Mouse (Mus musculus) kidney, postnatal 10 days (tissue): Measurements from ENCODE around the gene Nat8l.
A peak's percentile ranks its signal among the peaks of the same experiment; 100 is the strongest.
"Not testable (repeated sequence)": the region's sequence is repeated elsewhere in the genome, so short reads cannot be mapped to it uniquely, and the experiment has no call there.

Source experiments
- DNase-seq: peaks from one replicate; pipeline ENCODE4 v3.0.0; 2021; ENCODE audit warnings: mixed read lengths

The Nat8l gene

DNA sequence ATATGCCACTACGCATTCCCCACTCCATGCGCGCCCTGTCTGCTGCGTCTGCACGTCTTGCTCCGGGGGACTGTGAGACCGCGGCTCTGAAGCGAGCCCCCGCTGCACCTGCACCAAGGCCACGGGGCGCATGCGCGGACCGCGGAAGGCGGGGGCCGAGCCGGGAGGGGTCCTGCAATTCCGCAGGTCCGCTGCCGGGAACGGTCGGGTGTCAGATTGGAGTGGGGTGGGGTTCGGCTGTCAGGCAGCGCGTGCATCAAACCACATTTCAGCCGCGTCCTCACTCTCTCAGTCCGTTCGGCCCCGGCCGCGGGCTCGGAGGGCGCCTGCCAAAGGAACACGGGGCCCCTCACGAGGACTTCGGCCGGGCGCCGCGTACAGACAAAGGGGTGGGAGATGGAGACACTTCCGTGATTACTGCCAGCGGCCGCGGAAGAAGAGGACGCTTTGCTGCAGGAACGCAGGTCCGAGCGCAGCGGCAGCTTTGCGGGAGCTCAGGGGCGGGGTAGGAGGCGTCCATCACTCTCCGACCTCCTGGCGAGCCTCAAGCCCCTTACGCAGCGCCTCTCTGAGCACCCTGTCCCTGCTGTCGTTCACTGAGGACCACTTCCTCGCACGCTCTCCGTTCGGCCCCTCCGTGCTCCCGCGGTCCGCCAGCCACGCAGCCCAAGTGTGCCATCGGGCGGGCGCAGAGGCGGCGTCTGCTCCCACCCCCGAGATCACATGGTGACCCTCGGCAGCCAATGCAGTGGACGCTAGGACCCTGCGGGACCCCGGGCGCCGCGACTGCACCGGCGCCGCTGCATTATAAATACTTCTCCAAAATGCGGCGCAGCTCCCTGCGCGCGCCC is at the start of gene Nat8l:
TSS of gene Nat8l (plus strand) at position 142 of the 851 bp plus-strand sequence.
- peak; percentile 59 for DNase-seq

DNA sequence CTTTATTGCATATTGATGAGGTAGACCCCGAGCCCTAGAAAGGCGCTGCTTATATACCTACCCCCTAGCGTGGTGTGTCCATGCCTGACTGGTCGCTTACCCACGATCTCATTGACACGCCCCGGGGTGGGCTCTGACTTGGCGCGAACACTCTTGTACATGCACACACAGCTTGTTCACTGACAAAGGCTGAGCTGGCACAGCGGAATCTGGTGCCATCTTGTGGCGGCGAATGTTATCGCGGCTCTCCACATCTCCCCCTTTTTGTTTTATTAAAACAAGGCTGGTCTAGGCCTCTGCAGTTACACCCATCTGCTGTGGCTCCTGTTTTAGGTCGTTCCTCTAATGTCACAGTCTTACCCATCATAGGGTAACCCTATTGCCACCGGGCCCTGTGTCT is 48.7 kb upstream of the Nat8l start:
- not testable (repeated sequence) for DNase-seq

DNA sequence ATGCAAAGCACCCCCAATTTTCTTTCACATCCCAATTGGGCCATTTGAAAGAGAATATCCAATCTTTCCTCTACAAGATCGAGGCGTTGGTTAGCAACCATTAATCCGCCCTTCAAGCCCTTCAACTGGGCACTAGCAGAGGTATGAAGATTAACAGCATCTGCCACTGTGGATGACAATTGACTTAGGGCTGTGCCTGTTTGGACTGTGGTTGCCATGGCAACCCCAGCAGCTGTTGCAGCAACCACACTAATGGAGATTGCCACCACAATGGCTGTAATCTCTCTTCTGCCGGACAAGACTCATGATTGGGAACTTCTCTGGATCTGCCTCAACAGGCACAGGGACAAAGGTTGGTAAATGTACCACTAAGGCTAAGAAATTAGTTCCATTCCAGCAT is 47.5 kb upstream of the Nat8l start:
- DNase-seq: no peak

DNA sequence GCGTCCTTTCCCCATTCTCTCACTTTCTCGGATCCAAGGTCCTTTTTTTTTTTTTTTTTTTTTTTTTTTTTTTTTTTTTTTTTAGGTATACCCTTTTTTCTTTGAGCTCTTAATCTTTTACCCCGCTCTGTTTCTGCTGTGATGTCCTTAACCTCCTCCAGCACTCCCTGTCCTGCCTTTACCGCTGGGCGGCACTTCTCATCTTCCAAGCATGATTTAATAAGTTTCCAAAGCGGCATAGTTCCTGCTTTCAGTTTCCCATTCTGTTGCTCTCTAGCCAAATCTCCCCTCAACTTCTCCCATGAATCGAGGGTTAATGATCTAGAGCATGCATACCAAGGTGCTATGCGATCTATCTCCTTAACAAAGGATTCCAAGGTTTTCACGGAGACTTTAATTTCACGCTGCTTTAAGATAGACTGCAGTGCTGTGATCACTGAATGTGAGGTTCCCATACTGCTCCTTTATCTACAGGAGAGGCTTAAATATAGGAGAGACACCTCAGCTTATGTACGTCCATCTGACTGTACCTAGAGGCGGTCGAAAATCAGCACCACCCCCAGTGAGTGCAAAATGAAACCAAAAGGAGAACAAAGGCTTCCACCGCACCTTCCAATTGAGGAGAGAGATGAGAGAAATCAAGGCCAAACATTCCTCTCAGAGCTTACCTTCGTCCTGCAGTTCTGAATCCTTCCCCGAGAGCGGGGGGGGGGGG is 42.2 kb upstream of the Nat8l start:
- no peak for DNase-seq

DNA sequence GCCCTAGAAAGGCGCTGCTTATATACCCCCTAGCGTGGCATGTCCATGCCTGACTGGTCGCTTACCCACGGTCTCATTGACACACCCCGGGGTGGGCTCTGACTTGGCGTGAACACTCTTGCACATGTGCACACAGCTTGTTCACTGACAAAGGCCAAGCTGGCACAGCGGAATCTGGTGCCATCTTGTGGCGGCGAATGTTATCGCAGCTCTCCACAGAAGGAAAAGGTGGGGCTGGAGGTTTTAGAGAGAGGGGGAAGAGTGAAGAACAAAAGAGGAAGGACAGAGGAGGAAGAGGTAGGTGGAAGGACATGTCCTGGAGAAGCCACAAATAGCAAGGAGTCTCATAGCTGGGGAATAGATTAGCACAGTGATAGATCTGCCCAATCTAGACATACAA is 41.4 kb upstream of the Nat8l start:
- peak; percentile 79 for DNase-seq

DNA sequence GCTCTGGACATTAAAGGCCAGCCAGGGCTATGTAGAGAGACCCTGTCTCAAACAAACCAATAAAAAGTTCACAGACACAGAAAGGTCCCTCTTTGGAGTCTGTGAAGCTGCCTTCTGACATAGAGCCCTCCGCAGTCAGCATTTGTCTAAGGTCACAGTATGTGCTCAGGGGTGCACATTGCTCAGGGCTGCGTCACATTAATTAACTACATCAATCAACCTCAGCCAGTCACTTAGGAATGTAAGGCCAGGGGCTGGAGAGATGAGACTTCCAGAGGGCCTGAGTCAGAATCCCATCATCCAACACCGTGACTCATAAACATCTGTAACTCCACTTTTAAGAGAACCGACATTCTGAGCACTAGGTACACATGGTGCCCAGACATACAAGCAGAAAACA is 39.9 kb upstream of the Nat8l start:
- DNase-seq: no peak

DNA sequence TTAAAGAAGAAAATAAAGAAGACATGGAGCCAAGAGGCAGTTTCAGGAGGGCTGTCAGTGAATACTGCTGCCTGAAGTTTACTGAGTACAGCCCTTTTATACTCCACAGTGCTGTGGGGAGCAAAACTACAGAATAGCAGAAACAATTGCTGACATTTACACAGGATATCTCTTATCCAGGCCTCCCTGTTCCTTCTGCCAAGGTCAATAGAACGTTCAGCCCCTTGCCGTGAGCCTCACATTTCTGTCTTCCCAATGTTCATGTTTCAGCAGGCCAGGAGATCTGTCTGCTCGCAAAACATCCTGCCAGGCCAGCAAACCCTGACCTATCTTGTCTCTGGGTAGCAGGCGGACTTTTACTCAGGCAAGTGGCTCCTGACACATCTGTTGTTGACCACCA is 36.4 kb upstream of the Nat8l start:
- no peak for DNase-seq

DNA sequence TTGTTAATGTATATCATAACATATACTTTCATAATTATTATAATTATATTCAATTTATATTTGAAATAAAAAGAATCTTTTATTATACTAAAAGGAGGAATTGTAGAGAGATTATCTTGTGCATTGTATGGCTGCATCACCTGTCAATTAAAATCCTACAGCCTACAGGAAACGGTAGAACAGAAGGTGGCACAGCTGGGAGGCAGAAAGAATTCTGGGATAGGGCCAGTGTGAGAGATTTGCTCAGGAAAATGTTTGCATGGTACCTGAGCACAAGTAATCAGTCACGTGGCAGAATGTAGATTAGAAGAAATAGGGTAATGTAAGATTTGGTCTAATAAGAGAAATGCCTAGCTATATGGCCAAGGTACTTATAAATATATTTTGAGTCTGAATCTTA is 21.0 kb upstream of the Nat8l start:
- no peak for DNase-seq

DNA sequence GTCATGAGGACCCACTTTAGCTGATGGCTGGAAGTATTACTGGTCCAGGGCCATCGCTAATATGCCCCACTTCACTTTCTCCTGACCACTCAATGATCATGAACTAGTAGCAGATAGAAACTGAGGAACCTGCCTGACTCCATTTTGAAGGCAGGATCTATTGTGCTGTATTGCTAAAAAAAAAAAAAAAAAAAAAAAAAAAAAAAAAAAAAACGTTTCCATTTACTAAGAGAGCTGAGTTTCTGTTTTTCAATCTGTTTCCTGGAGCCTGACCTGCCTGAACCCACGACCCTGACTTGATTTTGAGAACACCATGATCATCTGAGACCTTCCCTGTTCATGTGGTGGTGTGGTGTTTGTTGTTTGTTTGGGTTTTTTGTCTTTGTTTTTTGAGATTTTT is 19.5 kb upstream of the Nat8l start:
- no peak for DNase-seq

DNA sequence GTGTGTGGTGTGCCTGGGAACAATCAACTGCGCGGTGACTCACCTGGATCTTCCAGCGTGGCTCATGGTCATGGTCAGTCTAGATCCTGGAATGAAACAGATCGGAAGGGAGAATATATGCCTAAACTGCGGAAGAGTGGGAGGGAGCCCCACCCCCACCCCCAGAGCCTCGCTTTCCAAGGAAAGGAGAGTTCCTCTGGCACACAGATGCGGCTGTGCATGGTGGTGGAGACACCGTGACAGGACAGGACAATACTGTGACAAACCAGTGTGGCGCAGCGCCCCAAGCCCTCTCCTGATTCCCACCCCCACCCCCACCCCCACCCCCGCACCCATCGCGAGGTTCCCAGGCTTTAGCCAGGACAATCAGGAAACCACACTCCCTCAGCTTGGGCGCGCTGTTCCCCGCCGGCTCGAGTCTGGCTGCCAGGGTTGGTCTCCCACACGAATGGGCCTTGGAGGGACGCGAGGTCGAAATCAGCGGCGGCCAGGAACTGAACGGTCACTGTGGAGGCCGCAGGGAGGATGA is 13.0 kb upstream of the Nat8l start:
- no peak for DNase-seq

DNA sequence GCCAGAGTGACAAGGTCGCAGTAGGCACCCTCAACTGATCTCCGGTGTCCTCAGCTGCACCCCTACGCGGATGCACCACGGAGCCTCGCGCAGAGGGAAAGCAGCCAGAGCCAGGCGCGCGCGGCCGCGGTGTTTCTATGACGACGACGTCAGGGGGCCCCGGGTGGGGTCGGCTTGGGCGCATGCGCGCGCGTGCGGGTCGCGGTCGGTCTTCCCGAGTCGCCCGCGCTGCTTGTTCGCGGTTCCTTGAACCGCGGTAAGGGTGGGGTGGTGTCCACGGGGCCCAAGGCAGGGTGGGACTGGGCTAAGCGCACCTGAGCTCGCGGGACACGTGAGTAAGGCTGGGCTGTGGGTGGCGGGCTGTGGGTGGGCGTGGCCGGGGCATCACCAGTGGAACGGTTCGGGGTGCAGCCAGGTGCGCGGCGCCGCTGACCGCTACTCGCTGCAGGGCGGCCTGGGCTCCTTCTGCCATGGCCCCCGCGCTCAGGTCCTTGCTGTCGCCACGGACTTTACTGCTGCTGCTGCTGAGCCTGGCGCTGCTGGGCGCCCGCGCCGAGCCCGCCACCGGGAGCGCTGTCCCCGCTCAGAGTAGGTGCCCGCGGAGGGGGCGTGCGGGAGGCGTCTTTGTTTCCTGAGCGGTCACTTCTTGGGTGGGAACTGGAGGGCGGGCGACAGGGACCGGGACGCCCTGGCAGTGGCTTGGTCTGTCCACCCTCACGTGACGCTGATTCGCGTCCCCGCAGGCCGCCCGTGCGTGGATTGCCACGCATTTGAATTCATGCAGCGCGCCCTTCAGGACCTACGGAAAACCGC is 12.3 kb upstream of the Nat8l start, which contains the start of gene Gm1673:
TSS of gene Gm1673 (plus strand) at position 125 of the 813 bp plus-strand sequence.
- peak; percentile 90 for DNase-seq

DNA sequence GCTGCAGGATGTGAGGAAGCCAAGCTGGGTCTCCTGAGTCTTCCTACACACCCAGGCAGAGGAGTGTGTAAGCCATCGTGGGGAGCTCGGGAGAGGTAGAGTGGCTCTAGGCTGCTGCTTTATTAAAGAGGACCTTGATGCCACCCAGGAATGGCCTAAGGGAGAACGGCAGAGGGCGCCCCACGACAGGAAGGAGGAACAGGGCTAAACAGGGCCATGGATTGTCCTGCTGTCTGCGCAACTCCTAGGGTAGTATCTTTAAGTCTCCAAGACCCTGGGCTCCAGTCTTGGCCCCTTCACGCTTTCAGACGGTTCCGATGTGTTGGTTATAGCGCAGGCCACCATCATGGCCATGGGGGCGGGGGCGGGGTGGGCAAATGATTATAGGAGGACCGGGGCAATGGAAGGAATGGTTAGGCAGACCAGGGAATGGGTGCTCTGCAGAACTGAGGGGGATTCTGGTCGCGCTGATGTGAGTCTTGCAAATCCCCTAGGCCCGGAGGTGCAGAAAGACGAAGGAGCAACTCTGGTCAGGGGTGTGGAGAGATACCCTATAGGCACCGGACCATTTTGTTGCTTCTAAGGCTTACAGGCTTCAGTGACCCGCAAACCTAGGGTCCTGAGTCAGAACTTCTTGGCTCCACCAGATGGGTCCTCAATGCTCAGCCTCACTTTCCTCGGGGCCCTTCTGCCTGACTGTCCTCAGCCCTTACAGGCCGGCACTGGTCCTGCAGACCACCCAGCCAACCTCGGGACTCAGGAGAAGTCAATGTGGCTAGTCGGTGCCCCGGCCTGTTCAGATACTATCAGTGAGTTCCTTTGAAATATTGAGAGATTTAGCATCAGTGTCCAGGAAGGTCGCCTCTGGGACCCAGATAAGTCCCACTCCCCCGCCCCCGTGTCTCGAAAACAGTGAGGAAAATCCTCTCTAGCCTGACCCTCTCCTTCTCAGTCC is 836 bp upstream of the Nat8l start:
- peak; percentile 67 for DNase-seq

DNA sequence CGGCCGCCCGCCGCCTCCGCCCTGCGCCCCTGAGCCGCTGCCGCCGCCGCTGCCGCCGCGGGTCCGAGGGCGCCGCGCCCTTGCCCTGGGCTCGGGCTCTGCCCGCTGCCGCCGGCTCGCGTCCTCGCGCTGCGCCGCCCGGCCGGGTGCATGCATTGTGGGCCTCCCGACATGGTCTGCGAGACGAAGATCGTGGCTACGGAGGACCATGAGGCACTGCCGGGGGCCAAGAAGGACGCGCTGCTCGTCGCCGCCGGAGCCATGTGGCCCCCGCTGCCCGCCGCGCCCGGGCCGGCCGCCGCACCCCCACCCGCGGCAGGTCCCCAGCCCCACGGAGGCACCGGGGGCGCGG is 886 bp downstream of the Nat8l start:
- no peak for DNase-seq

DNA sequence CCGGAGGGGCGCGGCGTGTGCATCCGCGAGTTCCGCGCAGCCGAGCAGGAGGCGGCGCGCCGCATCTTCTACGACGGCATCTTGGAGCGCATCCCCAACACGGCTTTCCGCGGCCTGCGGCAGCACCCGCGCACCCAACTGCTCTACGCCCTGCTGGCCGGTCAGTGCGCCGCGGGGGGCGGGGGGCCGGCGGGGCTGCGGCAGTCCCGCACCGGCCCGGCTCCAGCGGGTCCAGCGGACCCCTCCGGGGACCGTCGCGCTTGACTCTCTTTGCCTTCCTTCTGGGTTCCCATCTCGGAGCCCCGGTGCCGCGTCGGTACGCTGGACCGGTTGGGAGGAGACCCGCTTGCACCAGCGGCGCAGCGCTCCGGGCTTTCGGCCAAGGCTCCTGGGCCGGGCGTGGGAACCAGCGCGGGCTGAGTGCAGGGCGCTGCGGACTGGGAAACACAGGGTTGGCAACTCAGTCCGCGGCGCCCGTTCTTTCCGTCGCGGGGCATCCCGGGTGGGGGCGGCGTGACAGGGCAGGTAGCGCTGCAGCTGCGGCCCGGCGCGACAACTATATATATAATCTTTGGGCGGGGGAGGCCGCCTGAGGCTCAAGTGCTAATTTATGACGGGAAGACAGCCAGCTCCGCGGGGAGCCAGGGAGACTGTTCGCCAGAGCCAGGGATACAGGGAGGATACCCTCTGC is 1.4 kb downstream of the Nat8l start:
- peak; percentile 76 for DNase-seq

DNA sequence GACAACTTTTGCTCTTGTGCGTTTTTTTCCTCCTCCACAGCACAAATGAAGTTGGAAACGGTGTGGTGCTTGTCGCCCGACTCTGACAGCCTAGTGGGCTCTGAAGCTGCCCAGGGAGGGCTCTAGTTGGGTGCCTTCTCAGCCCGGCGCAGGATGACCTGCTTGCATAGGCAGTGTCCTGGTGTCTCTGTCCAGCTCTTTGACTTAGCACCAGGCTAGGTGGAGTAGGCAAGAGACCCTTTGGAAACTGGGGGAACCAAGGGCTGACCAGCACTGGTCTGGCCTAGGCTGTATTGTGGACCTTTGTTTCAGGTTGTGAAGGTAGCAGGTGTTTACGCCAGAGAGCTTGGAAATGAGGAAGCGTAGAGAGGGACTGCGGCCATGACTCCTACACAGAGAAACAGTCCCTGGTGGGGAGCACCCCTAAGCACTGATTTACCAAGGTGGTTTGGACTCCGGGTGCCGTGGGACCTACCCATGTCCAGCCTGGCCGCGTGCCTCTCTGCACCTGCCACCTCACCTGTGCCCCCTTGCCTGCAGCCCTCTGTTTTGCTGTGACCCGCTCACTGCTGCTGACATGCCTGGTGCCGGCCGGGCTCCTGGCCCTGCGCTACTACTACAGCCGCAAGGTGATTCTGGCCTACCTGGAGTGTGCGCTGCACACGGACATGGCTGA is 2.2 kb downstream of the Nat8l start:
- no peak for DNase-seq

DNA sequence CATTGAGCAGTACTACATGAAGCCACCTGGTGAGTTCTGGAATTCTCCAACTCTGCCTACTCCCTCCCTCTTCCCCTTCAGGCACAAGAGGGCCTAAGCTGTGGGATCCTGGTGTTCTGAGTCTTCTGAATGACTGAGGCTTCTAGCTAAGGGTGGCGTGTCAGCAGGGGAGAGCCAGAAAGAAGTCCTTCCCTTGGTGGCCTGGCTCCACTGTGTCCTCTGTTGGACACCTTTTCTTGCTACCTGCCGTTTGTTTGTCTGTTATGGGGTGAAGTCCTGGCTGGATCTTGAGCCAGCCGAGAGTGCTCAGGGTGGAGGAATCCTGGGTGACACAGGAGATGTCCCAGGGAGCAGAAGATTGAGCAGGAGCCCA is 2.7 kb downstream of the Nat8l start:
- DNase-seq: no peak

DNA sequence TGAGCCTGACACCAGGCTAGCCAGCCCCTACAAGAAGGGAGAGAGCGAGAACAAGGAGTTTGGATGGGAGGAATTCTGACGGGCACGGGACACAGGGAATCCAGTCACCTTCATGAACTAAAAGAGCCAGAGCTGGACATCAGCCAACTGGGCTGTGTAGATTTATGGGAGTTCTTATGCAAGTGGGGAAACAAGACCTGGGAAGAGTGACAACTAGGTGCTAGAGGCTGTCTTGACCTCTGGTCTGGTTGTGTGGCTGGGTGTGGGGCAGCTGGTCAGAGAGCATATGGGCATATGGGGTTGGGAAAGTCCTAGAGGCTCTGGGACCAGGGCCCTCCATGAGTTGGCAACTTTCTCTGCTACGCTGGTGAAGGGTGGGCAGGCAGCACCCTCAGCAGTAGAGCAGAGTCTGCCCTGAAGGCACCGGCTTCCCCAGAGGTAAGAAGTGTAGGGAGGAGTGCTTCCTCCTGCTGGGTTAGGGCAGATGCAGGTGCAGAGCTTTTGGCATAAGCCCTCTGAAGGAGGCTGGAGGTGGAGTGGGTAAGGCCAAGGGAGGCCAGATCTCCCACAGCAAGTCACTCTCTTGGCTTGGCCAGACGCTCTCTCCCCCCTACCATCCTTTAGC is 3.8 kb downstream of the Nat8l start:
- DNase-seq: peak; percentile 41

DNA sequence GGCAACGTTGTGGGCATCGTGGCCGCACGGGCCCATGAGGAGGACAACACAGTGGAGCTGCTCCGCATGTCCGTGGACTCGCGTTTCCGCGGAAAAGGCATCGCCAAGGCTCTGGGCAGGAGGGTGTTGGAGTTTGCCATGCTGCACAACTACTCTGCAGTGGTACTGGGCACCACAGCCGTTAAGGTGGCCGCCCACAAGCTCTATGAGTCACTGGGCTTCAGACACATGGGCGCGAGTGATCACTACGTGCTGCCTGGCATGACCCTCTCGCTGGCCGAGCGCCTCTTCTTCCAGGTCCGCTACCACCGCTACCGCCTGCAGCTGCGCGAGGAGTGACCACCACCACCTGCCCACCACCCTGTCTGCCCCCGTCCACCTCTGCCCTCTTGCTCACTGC is 5.0 kb downstream of the Nat8l start:
- DNase-seq: no peak

DNA sequence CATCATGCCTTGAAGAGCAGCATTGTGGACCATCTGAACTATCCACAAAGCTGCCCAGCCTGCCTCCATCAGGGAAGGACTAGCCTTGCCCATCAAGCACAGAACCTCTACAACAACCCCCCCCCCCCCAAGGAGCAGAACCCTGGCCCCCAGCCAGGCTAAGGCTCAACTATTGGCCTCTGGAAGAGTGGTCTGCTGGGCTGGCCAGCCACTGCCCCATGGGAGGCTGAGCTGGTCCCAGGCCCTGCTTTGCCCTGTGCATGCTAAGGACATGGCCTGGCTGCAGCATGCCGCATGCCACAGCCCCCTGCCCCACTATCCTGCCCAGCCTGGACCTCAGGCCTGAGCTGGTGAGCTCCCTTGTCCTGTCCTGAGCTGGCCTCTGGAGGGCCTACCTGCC is 5.6 kb downstream of the Nat8l start:
- DNase-seq: no peak

DNA sequence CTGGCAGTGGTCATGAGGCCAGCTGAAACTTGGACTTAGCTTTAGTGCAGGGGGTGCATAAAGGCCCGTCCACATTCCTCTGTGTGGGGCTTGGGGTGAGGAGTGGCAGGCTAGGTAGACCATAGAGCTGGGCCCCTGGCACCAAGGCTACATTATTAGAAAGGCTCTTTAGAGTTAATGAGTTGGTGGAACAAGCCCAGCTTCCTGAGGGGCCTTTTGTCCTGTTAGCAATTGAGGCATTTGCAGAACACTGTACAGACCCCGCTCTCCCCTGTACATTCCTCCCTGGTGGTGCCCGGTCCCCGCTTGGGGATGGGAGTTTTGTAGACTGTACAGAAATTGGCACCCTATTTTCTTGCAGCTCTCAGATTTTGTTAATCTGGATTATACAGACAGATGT is 6.9 kb downstream of the Nat8l start:
- no peak for DNase-seq
